In the genomic region with DNA sequence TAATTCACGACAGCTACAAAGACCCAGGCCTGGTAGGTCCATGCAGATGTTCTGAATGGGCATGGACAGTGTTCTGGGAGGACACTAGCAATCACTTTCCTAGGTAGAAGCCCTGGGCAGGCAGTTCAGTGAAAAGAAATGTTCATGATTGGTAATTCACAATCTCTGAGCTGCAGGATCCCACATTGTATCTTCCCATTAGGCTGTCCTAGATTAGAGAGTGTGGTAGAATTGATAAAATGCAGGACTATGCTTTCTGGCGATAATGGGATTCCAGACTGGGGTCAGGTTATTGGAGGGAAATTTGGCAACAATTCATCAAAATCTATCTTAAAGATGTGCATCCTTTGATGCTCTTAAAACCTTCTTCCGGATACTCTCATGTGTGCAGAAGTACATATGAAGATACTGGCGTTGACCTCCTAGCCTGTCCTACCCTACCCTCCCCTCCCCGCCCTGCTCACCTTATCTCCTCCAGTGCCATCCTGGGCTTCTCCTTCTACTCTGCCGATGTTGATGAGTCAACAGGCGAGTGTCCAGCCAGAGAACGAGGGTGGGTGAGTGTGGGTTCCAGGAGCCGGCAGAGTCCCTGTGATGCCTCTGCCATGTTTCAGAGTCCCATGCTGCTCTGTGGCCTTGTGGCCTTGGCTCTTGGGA, we compare ENCODE assay signal across 24 mouse cellular contexts. TPM values are rescaled to one million over a fixed set of nuclear protein-coding genes. Genes with fewer than 3 reads are reported as not detected.
DNase-seq lines count a peak whose midpoint lies in the region; ATAC-seq lines count a peak whose summit lies in the region.
"Had no signal": no experiment of that assay in that cellular context is flagged by ENCODE, and none has a peak within 500 bp of the region (broad histone marks: within the 10 kb centered on the region; RNA-seq: fewer than 3 reads in every experiment).

No protein-coding gene starts in this region.

- no peaks in the 10 kb centered on the region for H3K9me3 ChIP-seq in liver, embryonic 11.5 days (ENCODE audit: control insufficient read depth, low read length)
- H3K9me3 ChIP-seq in liver, embryonic 15.5 days (replicated peaks): no peaks in the 10 kb centered on the region
- H3K9me3 ChIP-seq: embryonic facial prominence, embryonic 15.5 days; forebrain, embryonic 10.5 days; G1E; heart, embryonic 13.5 days; hindbrain, embryonic 15.5 days had no signal

- ATAC-seq in liver, embryonic 11.5 days (replicated peaks; ENCODE audit: low FRiP score): peak; percentile 82
- ATAC-seq in liver, embryonic 15.5 days (ENCODE audit: insufficient read depth): peak; percentile 87
- peak; percentile 61 for ATAC-seq in megakaryocyte-erythroid progenitor cell, adult 5-6 weeks (replicated peaks; ENCODE audit: low FRiP score, low TSS enrichment, poor library complexity, severe bottlenecking)
- ATAC-seq: CD4-positive, CD25-positive, alpha-beta regulatory T cell, adult 4 months; forebrain, embryonic 14.5 days had no signal

- no peak overlapping the region for H3K4me3 ChIP-seq in liver, embryonic 11.5 days (ENCODE audit: low read depth, low read length)
- no peak overlapping the region for H3K4me3 ChIP-seq in liver, embryonic 15.5 days (replicated peaks)
- H3K4me3 ChIP-seq: embryonic facial prominence, embryonic 15.5 days; erythroblast, embryonic 14.5 days; forebrain, embryonic 10.5 days; heart, embryonic 13.5 days; hindbrain, embryonic 15.5 days had no signal

- peaks cover 9% of the 10 kb centered on the region for H3K4me1 ChIP-seq in liver, embryonic 11.5 days (replicated peaks; ENCODE audit: control insufficient read depth, insufficient read depth, low read length)
- H3K4me1 ChIP-seq in liver, embryonic 15.5 days (replicated peaks): peaks cover 22% of the 10 kb centered on the region
- H3K4me1 ChIP-seq: embryonic facial prominence, embryonic 15.5 days; forebrain, embryonic 10.5 days; heart, embryonic 13.5 days; hindbrain, embryonic 15.5 days had no signal

- no peak overlapping the region for H3K4me2 ChIP-seq in liver, embryonic 11.5 days
- H3K4me2 ChIP-seq in liver, embryonic 15.5 days: peak overlapping the region; percentile 39
- H3K4me2 ChIP-seq: embryonic facial prominence, embryonic 15.5 days; heart, embryonic 13.5 days; hindbrain, embryonic 15.5 days had no signal

- DNase-seq in MN1 (ENCODE audit: low spot score): peak; percentile 6
- no peak for DNase-seq in liver, embryonic 11.5 days (ENCODE audit: low spot score)
- no peak for DNase-seq in layer of hippocampus, adult 9-10 months (ENCODE audit: low spot score)
- DNase-seq in testis, postnatal 10 days (ENCODE audit: low spot score): no peak
- no peak for DNase-seq in cerebellum, adult 9-11 months
- DNase-seq: adrenal gland, postnatal 10 days; B cell, adult 2 months; cerebellum, adult 2 months; embryo, embryonic 11 days; gastrocnemius, postnatal 36 days; heart, adult 11 months; heart, postnatal 36 days had no signal

- WGBS in liver, embryonic 11.5 days: 49% methylated on average over 9 of the region's 9 CpGs
- 35% methylated on average over 9 of the region's 9 CpGs for WGBS in liver, embryonic 15.5 days (ENCODE audit: insufficient replicate concordance)

- H3K9ac ChIP-seq in liver, embryonic 11.5 days (ENCODE audit: low read depth, low read length): no peak overlapping the region
- H3K9ac ChIP-seq in liver, embryonic 15.5 days: no peak overlapping the region
- H3K9ac ChIP-seq: embryonic facial prominence, embryonic 15.5 days; heart, embryonic 13.5 days; hindbrain, embryonic 15.5 days had no signal

- peaks cover 7% of the 10 kb centered on the region; the same call in 1 of the 2 replicates for H3K36me3 ChIP-seq in liver, embryonic 11.5 days (ENCODE audit: control insufficient read depth, insufficient read depth, low read length)
- H3K36me3 ChIP-seq in liver, embryonic 15.5 days (replicated peaks): peaks cover 20% of the 10 kb centered on the region
- H3K36me3 ChIP-seq: G1E had no signal

- H3K27me3 ChIP-seq in liver, embryonic 11.5 days (replicated peaks; ENCODE audit: control insufficient read depth, insufficient read depth, low read length): no peaks in the 10 kb centered on the region
- no peaks in the 10 kb centered on the region for H3K27me3 ChIP-seq in liver, embryonic 15.5 days
- H3K27me3 ChIP-seq: embryonic facial prominence, embryonic 15.5 days; heart, embryonic 13.5 days; hindbrain, embryonic 15.5 days had no signal

- H3K27ac ChIP-seq in liver, embryonic 11.5 days (ENCODE audit: low read depth, low read length): no peak overlapping the region
- no peak overlapping the region for H3K27ac ChIP-seq in liver, embryonic 15.5 days (replicated peaks)
- H3K27ac ChIP-seq: embryonic facial prominence, embryonic 15.5 days; forebrain, embryonic 10.5 days; heart, embryonic 13.5 days; hindbrain, embryonic 15.5 days had no signal

RNA-seq across cellular contexts. Expression of a gene that starts 24.0 kb away (rescaled TPM):
- polyA plus RNA-seq in liver, embryonic 11.5 days (2014; fragmentation: Nextera tagmentation; extraction: Ambion mirVana): 1.0 and 1.7 TPM in 2 replicates
- 1.3 and 1.7 TPM in 2 replicates for polyA plus RNA-seq in liver, embryonic 15.5 days (2015; fragmentation: Nextera tagmentation; extraction: Ambion mirVana)
- total RNA-seq in megakaryocyte-erythroid progenitor cell, adult 5-6 weeks (2014; fragmentation: Nextera tagmentation): not detected in 2 replicates
- 0.47 TPM in 1 of 2 replicates, not detected in the other for total RNA-seq in megakaryocyte-erythroid progenitor cell, adult 5-6 weeks (2017)
- total RNA-seq: common myeloid progenitor, adult 5-6 weeks; G1E; gastrocnemius, adult 8-10 months; gastrocnemius, postnatal 36 days; heart, postnatal 36 days had no signal
- polyA plus RNA-seq: CD4-positive, CD25-positive, alpha-beta regulatory T cell, adult 4 months had no signal
